In the genomic region with DNA sequence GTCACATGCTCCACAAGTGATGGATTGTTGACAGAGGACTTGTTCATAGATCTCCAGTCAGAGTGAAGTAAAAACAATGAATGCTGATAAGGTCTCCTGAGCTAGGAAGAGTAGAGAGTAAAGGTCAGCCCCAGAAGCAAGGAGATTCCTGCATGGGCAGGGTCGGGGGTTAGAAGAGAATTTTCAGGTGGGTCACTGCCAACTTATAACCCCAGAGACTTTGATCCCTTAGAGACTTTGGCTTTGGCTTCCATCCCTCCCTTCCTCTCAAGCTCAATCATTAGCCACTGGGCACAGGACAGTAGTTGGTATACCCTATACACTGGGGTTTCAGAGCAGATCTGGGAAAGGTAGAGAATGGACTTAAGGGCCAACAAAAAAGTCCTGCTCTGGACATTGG, we compare ENCODE assay signal across 22 mouse cellular contexts.
"Had no signal": no experiment of that assay in that cellular context is flagged by ENCODE, and none has a peak within 500 bp of the region (broad histone marks: within the 10 kb centered on the region; RNA-seq: fewer than 3 reads in every experiment).

No protein-coding gene starts in this region.

- H3K4me3 ChIP-seq: heart, embryonic 10.5 days; heart, embryonic 12.5 days; hindbrain, embryonic 10.5 days; hindbrain, embryonic 12.5 days; intestine, embryonic 15.5 days; limb, embryonic 13.5 days; limb, embryonic 15.5 days; liver, embryonic 12.5 days had no signal

- H3K27me3 ChIP-seq: heart, embryonic 12.5 days; hindbrain, embryonic 12.5 days; intestine, embryonic 15.5 days; limb, embryonic 13.5 days; limb, embryonic 15.5 days; liver, embryonic 12.5 days had no signal

- H3K9me3 ChIP-seq: heart, embryonic 10.5 days; heart, embryonic 12.5 days; hindbrain, embryonic 10.5 days; hindbrain, embryonic 12.5 days; intestine, embryonic 15.5 days; limb, embryonic 13.5 days; limb, embryonic 15.5 days; liver, embryonic 12.5 days had no signal

- H3K27ac ChIP-seq: heart, embryonic 10.5 days; hindbrain, embryonic 10.5 days; hindbrain, embryonic 12.5 days; hindbrain, embryonic 14.5 days; intestine, embryonic 15.5 days; limb, embryonic 13.5 days; limb, embryonic 15.5 days; liver, embryonic 12.5 days; liver, embryonic 14.5 days had no signal

- H3K4me2 ChIP-seq: heart, embryonic 12.5 days; hindbrain, embryonic 12.5 days; hindbrain, embryonic 14.5 days; intestine, embryonic 15.5 days; limb, embryonic 13.5 days; limb, embryonic 15.5 days; liver, embryonic 12.5 days had no signal

- ATAC-seq: forebrain, postnatal 0 days; hindbrain, embryonic 16.5 days; inflammation-experienced regulatory T-cells, adult 6 months; intestine, embryonic 15.5 days; intestine, postnatal 0 days; liver, embryonic 12.5 days had no signal

- DNase-seq: forebrain, postnatal 0 days; gastrocnemius, postnatal 25 days; heart, adult 18-20 months; heart, postnatal 10 days; heart, postnatal 4 days; layer of hippocampus, adult 9-11 months; layer of hippocampus, postnatal 36 days; left cerebral cortex, postnatal 4 days; lung, adult 18-20 months had no signal

- H3K36me3 ChIP-seq: heart, embryonic 10.5 days; heart, embryonic 12.5 days; hindbrain, embryonic 10.5 days; hindbrain, embryonic 12.5 days; intestine, embryonic 15.5 days; limb, embryonic 13.5 days; limb, embryonic 15.5 days; liver, embryonic 12.5 days had no signal

- H3K4me1 ChIP-seq: heart, embryonic 10.5 days; heart, embryonic 12.5 days; hindbrain, embryonic 10.5 days; hindbrain, embryonic 12.5 days; intestine, embryonic 15.5 days; limb, embryonic 13.5 days; limb, embryonic 15.5 days; liver, embryonic 12.5 days had no signal

- H3K9ac ChIP-seq: forebrain, postnatal 0 days; heart, embryonic 12.5 days; hindbrain, embryonic 12.5 days; hindbrain, embryonic 14.5 days; intestine, embryonic 15.5 days; limb, embryonic 13.5 days; limb, embryonic 15.5 days; liver, embryonic 12.5 days; liver, embryonic 14.5 days had no signal
